In genomic region chr1:18105866-18106529, GRCm38 (mm10) we compare ENCODE assay signal across 10 mouse cellular contexts. TPM values are rescaled to one million over a fixed set of nuclear protein-coding genes. Genes with fewer than 3 reads are reported as not detected.
DNase-seq lines count a peak whose midpoint lies in the region; ATAC-seq and TF ChIP-seq lines count a peak whose summit lies in the region.
"Had no signal": no experiment of that assay in that cellular context is flagged by ENCODE, and none has a peak within 500 bp of the region (broad histone marks: within the 10 kb centered on the region; RNA-seq: fewer than 3 reads in every experiment).

No protein-coding gene starts in this region.

- TF ChIP-seq EP300 in lung, postnatal 0 days (IDR thresholded peaks at IDR 0.05): no peak

- H3K4me2 ChIP-seq in lung, postnatal 0 days (replicated peaks; ENCODE audit: low read depth, low read length): no peak overlapping the region
- H3K4me2 ChIP-seq in hindbrain, embryonic 12.5 days (replicated peaks): no peak overlapping the region
- H3K4me2 ChIP-seq in neural tube, embryonic 14.5 days (ENCODE audit: low read depth, low read length): no peak overlapping the region
- H3K4me2 ChIP-seq: limb, embryonic 13.5 days had no signal

- no peaks in the 10 kb centered on the region for H3K9me3 ChIP-seq in lung, postnatal 0 days (ENCODE audit: low read length)
- H3K9me3 ChIP-seq in hindbrain, embryonic 12.5 days (replicated peaks): no peaks in the 10 kb centered on the region
- H3K9me3 ChIP-seq in neural tube, embryonic 14.5 days (ENCODE audit: control insufficient read depth, low read length): no peaks in the 10 kb centered on the region
- H3K9me3 ChIP-seq: limb, embryonic 13.5 days had no signal

- H3K27ac ChIP-seq in lung, postnatal 0 days (ENCODE audit: low read length): no peak overlapping the region
- H3K27ac ChIP-seq in hindbrain, embryonic 12.5 days: no peak overlapping the region
- H3K27ac ChIP-seq in neural tube, embryonic 14.5 days (ENCODE audit: low read depth, low read length): 0 out of 2 replicates have a peak overlapping the region, but pooled peaks have one; percentile 4
- H3K27ac ChIP-seq: limb, embryonic 13.5 days had no signal

- peak; percentile 49 for TF ChIP-seq CTCF in lung, postnatal 0 days (IDR thresholded peaks at IDR 0.05)

- peak; percentile 2 to 10 for DNase-seq in cerebellum, adult 18-20 months
- DNase-seq in lung, postnatal 0 days (ENCODE audit: low spot score): peak; percentile 44
- no peak for DNase-seq in lung, postnatal 25 days (ENCODE audit: low spot score)
- DNase-seq in thymus, postnatal 0 days (ENCODE audit: low spot score): no peak
- DNase-seq in gastrocnemius, postnatal 10 days: no peak

- WGBS in lung, postnatal 0 days: 44% methylated on average over 5 of the region's 5 CpGs
- whole genome bisulfite sequencing in hindbrain, embryonic 12.5 days: 43% methylated on average over 5 of the region's 5 CpGs
- WGBS in neural tube, embryonic 14.5 days: 44% methylated on average over 5 of the region's 5 CpGs

- no peaks in the 10 kb centered on the region for H3K27me3 ChIP-seq in lung, postnatal 0 days (replicated peaks; ENCODE audit: insufficient read depth, low read length)
- peaks cover 10% of the 10 kb centered on the region for H3K27me3 ChIP-seq in hindbrain, embryonic 12.5 days
- H3K27me3 ChIP-seq in neural tube, embryonic 14.5 days (ENCODE audit: control insufficient read depth, insufficient read depth, low read length): no peaks in the 10 kb centered on the region
- H3K27me3 ChIP-seq: limb, embryonic 13.5 days had no signal

- no peaks in the 10 kb centered on the region for H3K4me1 ChIP-seq in lung, postnatal 0 days (ENCODE audit: insufficient read depth, low read depth, low read length)
- H3K4me1 ChIP-seq in hindbrain, embryonic 12.5 days: no peaks in the 10 kb centered on the region
- no peaks in the 10 kb centered on the region for H3K4me1 ChIP-seq in neural tube, embryonic 14.5 days (ENCODE audit: control insufficient read depth, insufficient read depth, low read length)
- H3K4me1 ChIP-seq: limb, embryonic 13.5 days had no signal

- H3K9ac ChIP-seq in lung, postnatal 0 days (replicated peaks; ENCODE audit: low read depth): no peak overlapping the region
- H3K9ac ChIP-seq in hindbrain, embryonic 12.5 days: no peak overlapping the region
- H3K9ac ChIP-seq in neural tube, embryonic 14.5 days (replicated peaks; ENCODE audit: low read depth, low read length): no peak overlapping the region
- H3K9ac ChIP-seq: limb, embryonic 13.5 days had no signal

- ATAC-seq in cerebellum, adult (ENCODE audit: insufficient number of reproducible peaks, low FRiP score, low TSS enrichment): no peak
- ATAC-seq in lung, postnatal 0 days: no peak
- peak; percentile 53 for ATAC-seq in hindbrain, embryonic 12.5 days (ENCODE audit: low FRiP score)
- ATAC-seq in neural tube, embryonic 14.5 days (ENCODE audit: low read depth): peak; percentile 86

- no peak overlapping the region for H3K4me3 ChIP-seq in lung, postnatal 0 days (ENCODE audit: low read depth, low read length)
- H3K4me3 ChIP-seq in hindbrain, embryonic 12.5 days: no peak overlapping the region
- H3K4me3 ChIP-seq in neural tube, embryonic 14.5 days (ENCODE audit: low read depth, low read length): no peak overlapping the region
- H3K4me3 ChIP-seq: limb, embryonic 13.5 days had no signal

- no peaks in the 10 kb centered on the region for H3K36me3 ChIP-seq in lung, postnatal 0 days (ENCODE audit: insufficient read depth, low read length)
- H3K36me3 ChIP-seq in hindbrain, embryonic 12.5 days: no peaks in the 10 kb centered on the region
- no peaks in the 10 kb centered on the region for H3K36me3 ChIP-seq in neural tube, embryonic 14.5 days (ENCODE audit: control insufficient read depth, insufficient read depth, low read length)
- H3K36me3 ChIP-seq: limb, embryonic 13.5 days had no signal

RNA-seq across cellular contexts. Expression of gene Crisp4, which starts 39.7 kb away (rescaled TPM):
- not detected in 2 replicates for polyA plus RNA-seq in lung, postnatal 0 days (2015; fragmentation: Nextera tagmentation; extraction: Ambion mirVana)
- polyA plus RNA-seq in hindbrain, embryonic 12.5 days (2016; fragmentation: Nextera tagmentation; extraction: Ambion mirVana): not detected in 2 replicates
- polyA plus RNA-seq in neural tube, embryonic 14.5 days (2014; fragmentation: Nextera tagmentation; extraction: Ambion mirVana): not detected in 2 replicates
- polyA plus RNA-seq in thymus, postnatal 0 days (2015; fragmentation: Nextera tagmentation; extraction: Ambion mirVana): not detected in 2 replicates
- total RNA-seq in gastrocnemius, postnatal 10 days (2021): not detected
- polyA plus RNA-seq: limb, embryonic 13.5 days; stomach, embryonic 16.5 days had no signal

Comparison
In these comparisons a context has a peak if more than half of its experiments do, and no peak if none do; other contexts are left out.
1. DNase-seq: peak in cerebellum, adult 18-20 months (2 of 2) and lung, postnatal 0 days (single experiment); none in lung, postnatal 25 days (single experiment), thymus, postnatal 0 days (single experiment) and gastrocnemius, postnatal 10 days (single experiment).
2. ATAC-seq: peak in hindbrain, embryonic 12.5 days (single experiment) and neural tube, embryonic 14.5 days (single experiment); none in cerebellum, adult (single experiment) and lung, postnatal 0 days (single experiment).